9 mouse cellular contexts compared by ENCODE assay signal in the genomic region with DNA sequence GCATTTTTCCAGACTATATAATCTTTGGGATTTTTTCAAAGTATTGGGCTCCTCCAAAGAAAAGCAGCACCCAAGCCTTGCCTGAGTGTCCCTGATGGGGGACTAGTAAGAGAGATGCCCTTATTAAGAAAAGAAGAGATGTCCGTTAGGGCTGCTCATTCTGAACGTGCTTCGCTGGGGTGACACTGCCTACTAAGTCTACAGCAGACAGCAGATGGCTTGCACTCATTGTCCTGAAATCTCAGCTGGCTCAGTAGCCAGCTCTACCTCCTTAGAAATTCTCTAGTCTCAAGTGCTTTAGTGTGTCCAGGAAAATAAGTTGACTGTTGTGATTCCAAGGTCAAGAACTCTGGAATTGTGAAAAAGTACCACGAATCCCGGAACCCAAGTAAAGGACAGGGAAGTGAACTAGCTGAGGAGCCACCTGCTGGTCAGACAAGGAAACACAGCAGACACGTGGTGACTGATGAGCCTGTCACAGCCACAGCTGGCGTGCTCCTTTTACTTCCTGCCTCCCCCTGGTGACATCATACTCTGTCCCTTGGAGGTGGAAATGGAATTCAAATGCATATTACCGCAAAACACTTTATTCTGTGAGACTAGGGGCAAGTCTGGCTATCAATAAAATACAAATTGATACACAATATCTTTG.
A peak's percentile ranks its signal among the peaks of the same experiment; 100 is the strongest.
DNase-seq lines count a peak whose midpoint lies in the region; ATAC-seq and TF ChIP-seq lines count a peak whose summit lies in the region.
"Had no signal": no experiment of that assay in that cellular context is flagged by ENCODE, and none has a peak within 500 bp of the region (broad histone marks: within the 10 kb centered on the region; RNA-seq: fewer than 3 reads in every experiment).

No protein-coding gene starts in this region.

- H3K9me3 ChIP-seq in forebrain, embryonic 12.5 days, result no peaks in the 10 kb centered on the region
- H3K9me3 ChIP-seq in hindbrain, postnatal 0 days (ENCODE audit: low read length), result no peaks in the 10 kb centered on the region
- no peaks in the 10 kb centered on the region for H3K9me3 ChIP-seq in limb, embryonic 11.5 days (ENCODE audit: control insufficient read depth, low read length)
- H3K9me3 ChIP-seq: embryonic facial prominence, embryonic 15.5 days had no signal

- H3K36me3 ChIP-seq in forebrain, embryonic 12.5 days (replicated peaks), result no peaks in the 10 kb centered on the region
- no peaks in the 10 kb centered on the region for H3K36me3 ChIP-seq in hindbrain, postnatal 0 days (ENCODE audit: insufficient read depth, low read length)
- no peaks in the 10 kb centered on the region for H3K36me3 ChIP-seq in limb, embryonic 11.5 days (ENCODE audit: control insufficient read depth, insufficient read depth, low read length)
- no peaks in the 10 kb centered on the region for H3K36me3 ChIP-seq in thymus, adult 2 months (ENCODE audit: control insufficient read depth, insufficient read depth, low read length)
- H3K36me3 ChIP-seq: embryonic facial prominence, embryonic 15.5 days had no signal

- no peaks in the 10 kb centered on the region for H3K27me3 ChIP-seq in forebrain, embryonic 12.5 days
- H3K27me3 ChIP-seq in hindbrain, postnatal 0 days (ENCODE audit: insufficient read depth, low read length), result no peaks in the 10 kb centered on the region
- no peaks in the 10 kb centered on the region for H3K27me3 ChIP-seq in limb, embryonic 11.5 days (ENCODE audit: control insufficient read depth, insufficient read depth, low read length)
- no peaks in the 10 kb centered on the region for H3K27me3 ChIP-seq in thymus, adult 2 months (ENCODE audit: control insufficient read depth, insufficient read depth, low read length)
- H3K27me3 ChIP-seq: embryonic facial prominence, embryonic 15.5 days had no signal

- no peak for TF ChIP-seq POLR2A in thymus, adult 2 months (IDR thresholded peaks at IDR 0.05; ENCODE audit: control insufficient read depth, extremely low read depth, insufficient read depth, low read length, poor library complexity)

- WGBS in forebrain, embryonic 12.5 days, result 53% methylated on average over 8 of the region's 8 CpGs
- WGBS in hindbrain, postnatal 0 days, result 55% methylated on average over 8 of the region's 8 CpGs
- 50% methylated on average over 8 of the region's 8 CpGs for WGBS in limb, embryonic 11.5 days
- 49% methylated on average over 8 of the region's 8 CpGs for WGBS in thymus, adult 2 months

- peak; percentile 39 for DNase-seq in right cerebral cortex, adult 18-20 months
- no peak for DNase-seq in right cerebral cortex, postnatal 25 days
- peak; percentile 44 for DNase-seq in c-Kit-positive CD71-negative TER-119-negative erythroid progenitor cells, embryonic 14.5 days (ENCODE audit: low read depth)
- DNase-seq in hindbrain, postnatal 0 days (ENCODE audit: low spot score), result peak; percentile 51
- DNase-seq in limb, embryonic 11.5 days (ENCODE audit: low spot score), result peak; percentile 76
- peak; percentile 66 to 73 for DNase-seq in natural killer cell, adult 2 months (ENCODE audit: low spot score in 2 of 2)
- peak; percentile 74 for DNase-seq in thymus, adult 2 months

- no peak overlapping the region for H3K4me3 ChIP-seq in forebrain, embryonic 12.5 days (replicated peaks)
- H3K4me3 ChIP-seq in hindbrain, postnatal 0 days (ENCODE audit: low read length), result no peak overlapping the region
- H3K4me3 ChIP-seq in limb, embryonic 11.5 days (ENCODE audit: low read depth, low read length), result no peak overlapping the region
- no peak overlapping the region for H3K4me3 ChIP-seq in thymus, adult 2 months (ENCODE audit: control insufficient read depth, insufficient read depth, low read length)
- H3K4me3 ChIP-seq: embryonic facial prominence, embryonic 15.5 days had no signal

- no peaks in the 10 kb centered on the region for H3K4me1 ChIP-seq in forebrain, embryonic 12.5 days
- H3K4me1 ChIP-seq in hindbrain, postnatal 0 days (ENCODE audit: insufficient read depth, low read length), result no peaks in the 10 kb centered on the region
- H3K4me1 ChIP-seq in limb, embryonic 11.5 days (ENCODE audit: control insufficient read depth, insufficient read depth, low read length), result no peaks in the 10 kb centered on the region
- H3K4me1 ChIP-seq in thymus, adult 2 months (replicated peaks; ENCODE audit: control insufficient read depth, insufficient read depth, low read length), result no peaks in the 10 kb centered on the region
- H3K4me1 ChIP-seq: embryonic facial prominence, embryonic 15.5 days had no signal

- no peak overlapping the region for H3K4me2 ChIP-seq in forebrain, embryonic 12.5 days
- no peak overlapping the region for H3K4me2 ChIP-seq in hindbrain, postnatal 0 days (ENCODE audit: low read depth, low read length)
- no peak overlapping the region for H3K4me2 ChIP-seq in limb, embryonic 11.5 days (ENCODE audit: low read depth, severe bottlenecking)
- H3K4me2 ChIP-seq: embryonic facial prominence, embryonic 15.5 days had no signal

- no peak overlapping the region for H3K27ac ChIP-seq in forebrain, embryonic 12.5 days
- no peak overlapping the region for H3K27ac ChIP-seq in hindbrain, postnatal 0 days
- no peak overlapping the region for H3K27ac ChIP-seq in limb, embryonic 11.5 days (replicated peaks; ENCODE audit: low read depth, low read length)
- H3K27ac ChIP-seq in thymus, adult 2 months (ENCODE audit: control insufficient read depth, insufficient read depth, low read length), result no peak overlapping the region
- H3K27ac ChIP-seq: embryonic facial prominence, embryonic 15.5 days had no signal

- no peak overlapping the region for H3K9ac ChIP-seq in forebrain, embryonic 12.5 days
- H3K9ac ChIP-seq in hindbrain, postnatal 0 days (replicated peaks; ENCODE audit: low read length), result no peak overlapping the region
- H3K9ac ChIP-seq in limb, embryonic 11.5 days (ENCODE audit: low read length), result no peak overlapping the region
- H3K9ac ChIP-seq: embryonic facial prominence, embryonic 15.5 days had no signal

- ATAC-seq in forebrain, embryonic 12.5 days (ENCODE audit: low FRiP score), result peak; percentile 74; the same call in 1 of the 2 replicates
- ATAC-seq in hindbrain, postnatal 0 days, result peak; percentile 70; the same call in 1 of the 2 replicates
- no peak for ATAC-seq in limb, embryonic 11.5 days (ENCODE audit: insufficient number of reproducible peaks, low FRiP score, low TSS enrichment, low read depth)

- peak; percentile 57 for TF ChIP-seq CTCF in hindbrain, postnatal 0 days (IDR thresholded peaks at IDR 0.05; ENCODE audit: low read depth)
- peak; percentile 61; the same call in 1 of the 2 replicates for TF ChIP-seq CTCF in thymus, adult 2 months (IDR thresholded peaks at IDR 0.05; ENCODE audit: borderline replicate concordance, control insufficient read depth, extremely low read depth, insufficient read depth, low read length, poor library complexity)
